In the genomic region with DNA sequence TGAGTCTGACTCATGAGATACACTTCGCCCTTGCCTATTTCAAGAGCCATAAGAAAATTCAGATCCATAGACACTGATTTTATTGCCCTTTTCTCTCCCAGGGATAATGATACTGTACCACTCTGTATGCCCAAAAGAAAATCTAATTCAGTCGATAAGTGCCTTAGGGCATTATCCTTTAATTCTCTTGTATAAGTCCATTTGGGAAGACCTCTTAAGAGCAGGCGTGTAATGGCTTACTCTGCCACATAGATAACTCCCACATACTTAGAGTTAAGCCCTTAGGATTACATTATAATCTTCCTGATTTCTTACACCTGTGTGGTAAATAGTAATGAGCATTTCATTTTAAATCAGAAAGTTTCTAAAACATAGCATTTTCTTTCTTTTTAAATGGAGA, we compare ENCODE assay signal across 11 mouse cellular contexts. TPM values are rescaled to one million over a fixed set of nuclear protein-coding genes. Genes with fewer than 3 reads are reported as not detected.
DNase-seq lines count a peak whose midpoint lies in the region; ATAC-seq and TF ChIP-seq lines count a peak whose summit lies in the region.
"Had no signal": no experiment of that assay in that cellular context is flagged by ENCODE, and none has a peak within 500 bp of the region (broad histone marks: within the 10 kb centered on the region; RNA-seq: fewer than 3 reads in every experiment).

No protein-coding gene starts in this region.

- TF ChIP-seq CTCF in liver, postnatal 0 days (IDR thresholded peaks at IDR 0.05; ENCODE audit: low read depth) = no peak

- 83% methylated on average over 3 of the region's 3 CpGs for WGBS in heart, embryonic 14.5 days
- 83% methylated on average over 3 of the region's 3 CpGs for WGBS in liver, postnatal 0 days (ENCODE audit: insufficient replicate concordance)
- WGBS in liver, embryonic 11.5 days = 81% methylated on average over 3 of the region's 3 CpGs
- 72% methylated on average over 3 of the region's 3 CpGs for WGBS in hindbrain, embryonic 15.5 days

- no peaks in the 10 kb centered on the region for H3K27me3 ChIP-seq in heart, embryonic 14.5 days (ENCODE audit: control insufficient read depth, insufficient read depth, low read length)
- no peaks in the 10 kb centered on the region for H3K27me3 ChIP-seq in liver, postnatal 0 days (ENCODE audit: insufficient read depth, low read length)
- H3K27me3 ChIP-seq in liver, embryonic 11.5 days (replicated peaks; ENCODE audit: control insufficient read depth, insufficient read depth, low read length) = no peaks in the 10 kb centered on the region
- H3K27me3 ChIP-seq in hindbrain, embryonic 15.5 days = no peaks in the 10 kb centered on the region
- H3K27me3 ChIP-seq: embryonic facial prominence, embryonic 15.5 days had no signal

- no peak overlapping the region for H3K27ac ChIP-seq in heart, embryonic 14.5 days (replicated peaks in 1 of 2; ENCODE audit: control insufficient read depth in 1 of 2, insufficient read depth in 1 of 2, low read depth in 2 of 2, low read length in 2 of 2)
- no peak overlapping the region for H3K27ac ChIP-seq in liver, postnatal 0 days (ENCODE audit: low read depth)
- H3K27ac ChIP-seq in liver, embryonic 11.5 days (ENCODE audit: low read depth, low read length) = no peak overlapping the region
- H3K27ac ChIP-seq in hindbrain, embryonic 15.5 days (replicated peaks) = no peak overlapping the region
- H3K27ac ChIP-seq: embryonic facial prominence, embryonic 15.5 days had no signal

- H3K9me3 ChIP-seq in heart, embryonic 14.5 days (ENCODE audit: control insufficient read depth, low read length) = no peaks in the 10 kb centered on the region
- no peaks in the 10 kb centered on the region for H3K9me3 ChIP-seq in liver, postnatal 0 days (ENCODE audit: low read length)
- H3K9me3 ChIP-seq in liver, embryonic 11.5 days (ENCODE audit: control insufficient read depth, low read length) = no peaks in the 10 kb centered on the region
- no peaks in the 10 kb centered on the region for H3K9me3 ChIP-seq in hindbrain, embryonic 15.5 days
- H3K9me3 ChIP-seq: embryonic facial prominence, embryonic 15.5 days had no signal

- TF ChIP-seq EP300 in liver, postnatal 0 days (IDR thresholded peaks at IDR 0.05; ENCODE audit: low read depth) = no peak

- H3K4me3 ChIP-seq in heart, embryonic 14.5 days (ENCODE audit: control insufficient read depth in 1 of 2, insufficient read depth in 1 of 2, low read depth in 1 of 2, low read length in 2 of 2) = no peak overlapping the region
- no peak overlapping the region for H3K4me3 ChIP-seq in liver, postnatal 0 days (ENCODE audit: low read depth, low read length)
- no peak overlapping the region for H3K4me3 ChIP-seq in liver, embryonic 11.5 days (ENCODE audit: low read depth, low read length)
- H3K4me3 ChIP-seq in hindbrain, embryonic 15.5 days = no peak overlapping the region

- intact Hi-C loops in heart, postnatal 10 days (cut with DNase I) = loop anchor here (5.0 kb wide), 1 partner anchor 76 kb away; no protein-coding TSS in a partner anchor

- no peak for ATAC-seq in heart, embryonic 14.5 days (ENCODE audit: insufficient number of reproducible peaks, insufficient read depth, low FRiP score, low read depth)
- no peak for ATAC-seq in liver, postnatal 0 days
- no peak for ATAC-seq in liver, embryonic 11.5 days (replicated peaks; ENCODE audit: low FRiP score)
- ATAC-seq in hindbrain, embryonic 15.5 days (ENCODE audit: low FRiP score, low read depth) = no peak

- H3K36me3 ChIP-seq in heart, embryonic 14.5 days (ENCODE audit: control insufficient read depth, insufficient read depth, low read length) = no peaks in the 10 kb centered on the region
- H3K36me3 ChIP-seq in liver, postnatal 0 days (replicated peaks; ENCODE audit: insufficient read depth, low read length) = no peaks in the 10 kb centered on the region; the same call in 1 of the 2 replicates
- no peaks in the 10 kb centered on the region for H3K36me3 ChIP-seq in liver, embryonic 11.5 days (ENCODE audit: control insufficient read depth, insufficient read depth, low read length)
- no peaks in the 10 kb centered on the region for H3K36me3 ChIP-seq in hindbrain, embryonic 15.5 days
- H3K36me3 ChIP-seq: embryonic facial prominence, embryonic 15.5 days had no signal

- H3K4me1 ChIP-seq in heart, embryonic 14.5 days (ENCODE audit: control insufficient read depth in 2 of 2, insufficient read depth in 2 of 2, low read length in 2 of 2) = peaks cover 5 to 15% of the 10 kb centered on the region in 2 experiments; a peak in 2 of 4 replicates
- peaks cover 36% of the 10 kb centered on the region for H3K4me1 ChIP-seq in liver, postnatal 0 days (ENCODE audit: insufficient read depth)
- H3K4me1 ChIP-seq in liver, embryonic 11.5 days (replicated peaks; ENCODE audit: control insufficient read depth, insufficient read depth, low read length) = peaks cover 4% of the 10 kb centered on the region; the same call in 1 of the 2 replicates
- peaks cover 15% of the 10 kb centered on the region for H3K4me1 ChIP-seq in hindbrain, embryonic 15.5 days (replicated peaks)

- H3K9ac ChIP-seq in heart, embryonic 14.5 days (ENCODE audit: low read length) = no peak overlapping the region
- peak overlapping the region; percentile 28; the same call in 1 of the 2 replicates for H3K9ac ChIP-seq in liver, postnatal 0 days (replicated peaks)
- no peak overlapping the region for H3K9ac ChIP-seq in liver, embryonic 11.5 days (ENCODE audit: low read depth, low read length)
- H3K9ac ChIP-seq in hindbrain, embryonic 15.5 days = no peak overlapping the region
- H3K9ac ChIP-seq: embryonic facial prominence, embryonic 15.5 days had no signal

- peak overlapping the region; percentile 55 for H3K4me2 ChIP-seq in heart, embryonic 14.5 days (ENCODE audit: low read length)
- H3K4me2 ChIP-seq in liver, postnatal 0 days (ENCODE audit: low read depth, low read length) = peak overlapping the region; percentile 51
- H3K4me2 ChIP-seq in liver, embryonic 11.5 days = no peak overlapping the region
- H3K4me2 ChIP-seq in hindbrain, embryonic 15.5 days = peak overlapping the region; percentile 62; the same call in 1 of the 2 replicates

- no peak for DNase-seq in heart, postnatal 10 days
- DNase-seq in liver, postnatal 0 days = no peak
- DNase-seq in liver, embryonic 11.5 days (ENCODE audit: low spot score) = no peak
- peak; percentile 16 for DNase-seq in 3T3-L1 (ENCODE audit: low read depth, low spot score)
- DNase-seq in adrenal gland, postnatal 36 days = no peak
- DNase-seq in cerebellum, adult 11-12 months = no peak
- DNase-seq: gastrocnemius, postnatal 36 days; kidney, adult 18-20 months had no signal

RNA-seq across cellular contexts. Expression of a gene that starts 1.8 kb away (rescaled TPM):
- polyA plus RNA-seq in heart, embryonic 14.5 days (2014; fragmentation: Nextera tagmentation; extraction: Ambion mirVana) = 20.7 and 22.3 TPM in 2 replicates
- total RNA-seq in heart, postnatal 10 days (2021) = 10 to 100 TPM; 23.1 to 36.8 TPM
- polyA plus RNA-seq in liver, postnatal 0 days (2015; fragmentation: Nextera tagmentation; extraction: Ambion mirVana) = 13.2 and 14.7 TPM in 2 replicates
- 24.4 and 26.8 TPM in 2 replicates for polyA plus RNA-seq in liver, embryonic 11.5 days (2014; fragmentation: Nextera tagmentation; extraction: Ambion mirVana)
- 27.0 and 31.1 TPM in 2 replicates for polyA plus RNA-seq in hindbrain, embryonic 15.5 days (2015; fragmentation: Nextera tagmentation; extraction: Ambion mirVana)
- total RNA-seq in adrenal gland, postnatal 36 days (2021) = 10 to 100 TPM; 84.8 to 88.4 TPM

RNA-seq across cellular contexts. Expression of a gene that starts 14.5 kb away (rescaled TPM):
- 24.0 and 27.7 TPM in 2 replicates for polyA plus RNA-seq in heart, embryonic 14.5 days (2014; fragmentation: Nextera tagmentation; extraction: Ambion mirVana)
- 10 to 100 TPM; 11.6 to 11.7 TPM for total RNA-seq in heart, postnatal 10 days (2021)
- 19.2 and 19.9 TPM in 2 replicates for polyA plus RNA-seq in liver, postnatal 0 days (2015; fragmentation: Nextera tagmentation; extraction: Ambion mirVana)
- polyA plus RNA-seq in liver, embryonic 11.5 days (2014; fragmentation: Nextera tagmentation; extraction: Ambion mirVana) = 29.3 and 33.2 TPM in 2 replicates
- 46.5 and 51.6 TPM in 2 replicates for polyA plus RNA-seq in hindbrain, embryonic 15.5 days (2015; fragmentation: Nextera tagmentation; extraction: Ambion mirVana)
- total RNA-seq in adrenal gland, postnatal 36 days (2021) = 10 to 100 TPM; 23.2 to 23.7 TPM
